In the genomic region with DNA sequence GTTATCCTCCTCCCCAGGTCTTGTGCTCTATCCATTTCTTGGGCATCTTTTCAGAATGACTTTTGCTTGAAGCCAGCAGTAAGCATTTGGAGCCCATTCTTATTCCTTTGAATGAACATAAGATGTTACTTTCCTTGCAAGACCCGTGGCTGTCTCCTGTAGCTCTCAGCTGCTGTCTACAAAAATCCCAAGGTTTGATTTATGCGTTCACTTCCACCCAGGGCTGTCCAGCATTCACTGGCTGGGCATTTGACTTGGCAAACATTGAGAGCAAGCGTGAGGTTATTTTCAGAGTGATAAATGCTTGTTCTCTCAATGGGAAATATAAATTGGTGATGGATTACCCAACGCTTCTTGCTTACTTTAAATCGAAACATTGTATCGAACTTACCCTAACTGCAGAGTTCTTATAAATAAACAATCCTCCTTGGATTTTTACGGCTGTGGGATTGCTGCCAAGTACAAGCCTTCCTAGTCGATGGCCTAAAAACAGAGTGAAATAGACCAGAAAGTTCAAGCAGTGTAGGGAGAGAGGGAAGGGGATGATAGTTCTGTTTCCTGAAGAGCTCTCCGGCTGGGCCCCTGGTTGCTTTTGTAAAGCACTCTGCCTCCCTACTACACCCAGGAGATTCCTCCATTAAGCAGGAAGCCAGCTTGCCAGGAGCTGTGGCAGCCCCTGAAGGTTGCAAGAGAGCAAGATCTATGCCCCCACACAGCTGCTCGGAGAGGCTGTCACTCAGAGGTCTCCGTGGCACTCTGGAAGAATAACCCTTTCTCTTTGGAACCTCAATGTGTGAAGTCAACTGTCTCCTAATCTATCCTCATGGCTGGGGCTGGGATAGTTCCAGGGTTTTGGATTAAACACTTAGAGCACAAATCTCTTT, we compare ENCODE assay signal across 9 mouse cellular contexts.
A peak's percentile ranks its signal among the peaks of the same experiment; 100 is the strongest.
DNase-seq lines count a peak whose midpoint lies in the region; ATAC-seq lines count a peak whose summit lies in the region.
"Had no signal": no experiment of that assay in that cellular context is flagged by ENCODE, and none has a peak within 500 bp of the region (broad histone marks: within the 10 kb centered on the region; RNA-seq: fewer than 3 reads in every experiment).

No protein-coding gene starts in this region.

- WGBS in lung, embryonic 16.5 days: 16% methylated on average over 11 of the region's 11 CpGs
- 20% methylated on average over 11 of the region's 11 CpGs for WGBS in hindbrain, embryonic 13.5 days
- 64% methylated on average over 11 of the region's 11 CpGs for WGBS in limb, embryonic 10.5 days
- 18% methylated on average over 11 of the region's 11 CpGs for WGBS in stomach, embryonic 15.5 days

- H3K9me3 ChIP-seq in lung, embryonic 16.5 days (ENCODE audit: control insufficient read depth, low read length): no peaks in the 10 kb centered on the region
- no peaks in the 10 kb centered on the region for H3K9me3 ChIP-seq in hindbrain, embryonic 13.5 days
- no peaks in the 10 kb centered on the region for H3K9me3 ChIP-seq in limb, embryonic 10.5 days (replicated peaks)
- H3K9me3 ChIP-seq in stomach, embryonic 15.5 days: no peaks in the 10 kb centered on the region

- DNase-seq in lung, postnatal 25 days (ENCODE audit: low spot score): no peak
- no peak for DNase-seq in limb, embryonic 10.5 days (ENCODE audit: low spot score)
- DNase-seq in natural killer cell, adult 2 months (ENCODE audit: low spot score in 2 of 2): no peak
- DNase-seq in ovary, adult 18-20 months (ENCODE audit: low spot score): no peak
- DNase-seq: left cerebral cortex, postnatal 4 days had no signal

- peak overlapping the region; percentile 34 for H3K4me2 ChIP-seq in lung, embryonic 16.5 days (ENCODE audit: low read depth, low read length)
- H3K4me2 ChIP-seq in hindbrain, embryonic 13.5 days: 0 out of 2 replicates have a peak overlapping the region, but pooled peaks have one; percentile 8
- H3K4me2 ChIP-seq in stomach, embryonic 15.5 days: peak overlapping the region; percentile 34

- H3K27me3 ChIP-seq in lung, embryonic 16.5 days (ENCODE audit: control insufficient read depth, insufficient read depth, low read depth, low read length): no peaks in the 10 kb centered on the region
- H3K27me3 ChIP-seq in hindbrain, embryonic 13.5 days: no peaks in the 10 kb centered on the region
- no peaks in the 10 kb centered on the region for H3K27me3 ChIP-seq in limb, embryonic 10.5 days (ENCODE audit: low read depth, poor library complexity, severe bottlenecking)
- H3K27me3 ChIP-seq in stomach, embryonic 15.5 days (replicated peaks): no peaks in the 10 kb centered on the region

- no peak overlapping the region for H3K9ac ChIP-seq in lung, embryonic 16.5 days (ENCODE audit: low read length)
- H3K9ac ChIP-seq in hindbrain, embryonic 13.5 days: no peak overlapping the region
- no peak overlapping the region for H3K9ac ChIP-seq in stomach, embryonic 15.5 days

- peak overlapping the region; percentile 16; the same call in 1 of the 2 replicates for H3K27ac ChIP-seq in lung, embryonic 16.5 days (ENCODE audit: low read length)
- H3K27ac ChIP-seq in hindbrain, embryonic 13.5 days: peak overlapping the region; percentile 68
- peak overlapping the region; percentile 63; the same call in 1 of the 2 replicates for H3K27ac ChIP-seq in limb, embryonic 10.5 days
- H3K27ac ChIP-seq in stomach, embryonic 15.5 days: peak overlapping the region; percentile 82

- no peak overlapping the region for H3K4me3 ChIP-seq in lung, embryonic 16.5 days (ENCODE audit: low read length)
- no peak overlapping the region for H3K4me3 ChIP-seq in hindbrain, embryonic 13.5 days
- no peak overlapping the region for H3K4me3 ChIP-seq in limb, embryonic 10.5 days
- no peak overlapping the region for H3K4me3 ChIP-seq in stomach, embryonic 15.5 days (replicated peaks)

- H3K36me3 ChIP-seq in lung, embryonic 16.5 days (ENCODE audit: control insufficient read depth, insufficient read depth, low read length): no peaks in the 10 kb centered on the region
- no peaks in the 10 kb centered on the region for H3K36me3 ChIP-seq in hindbrain, embryonic 13.5 days
- no peaks in the 10 kb centered on the region for H3K36me3 ChIP-seq in limb, embryonic 10.5 days
- no peaks in the 10 kb centered on the region for H3K36me3 ChIP-seq in stomach, embryonic 15.5 days

- H3K4me1 ChIP-seq in lung, embryonic 16.5 days (replicated peaks; ENCODE audit: control insufficient read depth, insufficient read depth, low read length): peaks cover 10% of the 10 kb centered on the region
- H3K4me1 ChIP-seq in hindbrain, embryonic 13.5 days (replicated peaks): peaks cover 19% of the 10 kb centered on the region
- H3K4me1 ChIP-seq in limb, embryonic 10.5 days: peaks cover 12% of the 10 kb centered on the region
- peaks cover 5% of the 10 kb centered on the region; the same call in 1 of the 2 replicates for H3K4me1 ChIP-seq in stomach, embryonic 15.5 days

- peak; percentile 49; the same call in 1 of the 2 replicates for ATAC-seq in lung, embryonic 16.5 days (ENCODE audit: low read depth)
- ATAC-seq in hindbrain, embryonic 13.5 days (ENCODE audit: low FRiP score): peak; percentile 50
- no peak; the same call in 1 of the 2 replicates for ATAC-seq in stomach, embryonic 15.5 days (ENCODE audit: insufficient read depth, low FRiP score, low read depth)
- no peak for ATAC-seq in activated CD4-positive, CD25-positive, alpha-beta regulatory T cell, adult 4 months

Comparison
In these comparisons a context has a peak if more than half of its experiments do, and no peak if none do; other contexts are left out.
1. ATAC-seq: peak in lung, embryonic 16.5 days (single experiment) and hindbrain, embryonic 13.5 days (single experiment); none in stomach, embryonic 15.5 days (single experiment) and activated CD4-positive, CD25-positive, alpha-beta regulatory T cell, adult 4 months (single experiment).
2. H3K27ac ChIP-seq: peak in every context shown above with its lines; median percentile 82 in stomach, embryonic 15.5 days; 68 in hindbrain, embryonic 13.5 days; 63 in limb, embryonic 10.5 days; 16 in lung, embryonic 16.5 days.
3. Peak in every context shown above with its lines, with median percentiles within 50 percentile points of each other: H3K4me2 ChIP-seq.